Mouse (Mus musculus) CH12.LX (cell line): ENCODE results near the gene Lef1. TPM values are rescaled to one million over a fixed set of nuclear protein-coding genes. Genes with fewer than 3 reads are reported as not detected.

ENCODE experiments used
- DNase-seq: peaks from one replicate; pipeline ENCODE4 v3.0.0-alpha.2; 2013; ENCODE audit errors: extremely low read depth
- H3K27ac ChIP-seq: 2 replicates; pipeline ENCODE4 v1.5.1; 2012; ENCODE audit warnings: low read depth, mild to moderate bottlenecking, control low read depth, moderate library complexity; ENCODE audit not compliant: insufficient read depth
- H3K27me3 ChIP-seq: replicated peaks from 2 replicates; pipeline ENCODE3; 2012; ENCODE audit warnings: inconsistent platforms
- H3K36me3 ChIP-seq, 2 experiments: replicated peaks in 1 of 2; 2 replicates each; pipeline versions ENCODE3 to v1.6.1; 2012; ENCODE audit warnings: inconsistent platforms in 1 of 2, low read length in 1 of 2, mild to moderate bottlenecking in 1 of 2, mixed read lengths in 1 of 2, moderate library complexity in 1 of 2; ENCODE audit not compliant: control insufficient read depth in 1 of 2, insufficient read depth in 1 of 2
- H3K4me1 ChIP-seq, 2 experiments: 2 replicates each; pipeline ENCODE4 v1.6.1; 2012; ENCODE audit warnings: inconsistent platforms in 1 of 2, moderate library complexity in 1 of 2; ENCODE audit not compliant: insufficient read depth in 2 of 2, control insufficient read depth in 1 of 2
- H3K4me2 ChIP-seq: 2 replicates; pipeline ENCODE4 v1.6.1; 2012; ENCODE audit warnings: low read depth, mild to moderate bottlenecking, control low read depth; ENCODE audit not compliant: poor library complexity, insufficient read depth, severe bottlenecking
- H3K4me3 ChIP-seq, 3 experiments: fragments of 150-350 bp in 1 of 3; sonication (generic) in 1 of 3; replicated peaks in 1 of 3; 2 replicates each; pipeline versions ENCODE3 to v1.5.1; 2011 to 2012; ENCODE audit warnings: low read depth in 2 of 3, low read length in 2 of 3, mild to moderate bottlenecking in 2 of 3, moderate library complexity in 2 of 3, control low read depth in 1 of 3, improper control_type of control experiment in 1 of 3, inconsistent platforms in 1 of 3, mixed read lengths in 1 of 3; ENCODE audit not compliant: poor library complexity in 1 of 3
- H3K79me2 ChIP-seq: replicated peaks from 2 replicates; pipeline ENCODE4 v1.6.1; 2012; ENCODE audit warnings: mild to moderate bottlenecking, moderate library complexity; ENCODE audit not compliant: control insufficient read depth, poor library complexity, insufficient read depth, severe bottlenecking; ENCODE audit errors: extremely low read depth
- H3K9ac ChIP-seq: 2 replicates; pipeline ENCODE4 v1.6.1; 2012; ENCODE audit warnings: low read depth, mild to moderate bottlenecking, control low read depth, moderate library complexity; ENCODE audit not compliant: insufficient read depth
- H3K9me3 ChIP-seq: replicated peaks from 2 replicates; pipeline ENCODE3; 2012; ENCODE audit warnings: low read length, inconsistent platforms, mixed read lengths
- BHLHE40 ChIP-seq: IDR thresholded peaks from 2 replicates; pipeline ENCODE4 v1.6.1; 2011; ENCODE audit warnings: mild to moderate bottlenecking, low read depth, low read length, improper control_type of control experiment
- CHD1 ChIP-seq: IDR thresholded peaks from 2 replicates; pipeline ENCODE4 v1.6.1; 2012; ENCODE audit warnings: low read depth, low read length, improper control_type of control experiment, inconsistent platforms
- CHD2 ChIP-seq: IDR thresholded peaks from 2 replicates; pipeline ENCODE4 v1.6.1; 2011; ENCODE audit warnings: low read length, improper control_type of control experiment
- E2F4 ChIP-seq: IDR thresholded peaks from 2 replicates; pipeline ENCODE4 v1.6.1; 2011; ENCODE audit warnings: low read depth, low read length, improper control_type of control experiment; ENCODE audit not compliant: insufficient replicate concordance
- EP300 ChIP-seq: IDR thresholded peaks from 2 replicates; pipeline ENCODE4 v1.6.1; 2011; ENCODE audit warnings: low read length, improper control_type of control experiment
- ETS1 ChIP-seq: conservative IDR thresholded peaks from 2 replicates; pipeline ENCODE4 v1.6.1; 2012; ENCODE audit warnings: low read depth, mild to moderate bottlenecking, inconsistent platforms, low read length, improper control_type of control experiment, moderate library complexity
- IRF4 ChIP-seq: IDR thresholded peaks from 2 replicates; pipeline ENCODE4 v1.6.1; 2014; ENCODE audit warnings: low read depth, mild to moderate bottlenecking, inconsistent platforms, low read length, improper control_type of control experiment
- JUN ChIP-seq: IDR thresholded peaks from 2 replicates; pipeline ENCODE4 v1.6.1; 2011; ENCODE audit warnings: low read depth, mild to moderate bottlenecking, low read length, improper control_type of control experiment, moderate library complexity; ENCODE audit not compliant: insufficient read depth
- JUND ChIP-seq: conservative IDR thresholded peaks from 2 replicates; pipeline ENCODE4 v1.6.1; 2011; ENCODE audit warnings: low read depth, low read length, improper control_type of control experiment
- MAFK ChIP-seq: IDR thresholded peaks from 2 replicates; pipeline ENCODE4 v1.6.1; 2011; ENCODE audit warnings: low read length, improper control_type of control experiment; ENCODE audit not compliant: insufficient replicate concordance
- MAX ChIP-seq: IDR thresholded peaks from 2 replicates; pipeline ENCODE4 v1.6.1; 2011; ENCODE audit warnings: low read length, improper control_type of control experiment
- MEF2A ChIP-seq: IDR thresholded peaks from 2 replicates; pipeline ENCODE4 v1.6.1; 2014; ENCODE audit warnings: low read depth, mild to moderate bottlenecking, inconsistent platforms, low read length, improper control_type of control experiment, borderline replicate concordance
- MYC ChIP-seq: IDR thresholded peaks from 2 replicates; pipeline ENCODE4 v1.6.1; 2011; ENCODE audit warnings: low read depth, mild to moderate bottlenecking, improper control_type of control experiment, low read length
- POLR2A ChIP-seq: IDR thresholded peaks from 2 replicates; pipeline ENCODE4 v1.6.1; 2011; ENCODE audit warnings: low read depth, mild to moderate bottlenecking, improper control_type of control experiment, low read length
- POLR2AphosphoS2 ChIP-seq: IDR thresholded peaks from 2 replicates; pipeline ENCODE4 v1.6.1; 2011; ENCODE audit warnings: low read depth, low read length, improper control_type of control experiment
- RAD21 ChIP-seq: IDR thresholded peaks from 2 replicates; pipeline ENCODE4 v1.6.1; 2011; ENCODE audit warnings: low read depth, mild to moderate bottlenecking, low read length, improper control_type of control experiment, moderate library complexity
- RCOR1 ChIP-seq: conservative IDR thresholded peaks from 2 replicates; pipeline ENCODE4 v1.6.1; 2012; ENCODE audit warnings: low read depth, mild to moderate bottlenecking, inconsistent platforms, low read length, improper control_type of control experiment
- SIN3A ChIP-seq: IDR thresholded peaks from 2 replicates; pipeline ENCODE4 v1.6.1; 2012; ENCODE audit warnings: low read length, improper control_type of control experiment, inconsistent platforms
- SMC3 ChIP-seq: IDR thresholded peaks from 2 replicates; pipeline ENCODE4 v1.6.1; 2011; ENCODE audit warnings: low read depth, low read length, improper control_type of control experiment
- TBP ChIP-seq: conservative IDR thresholded peaks from 2 replicates; pipeline ENCODE4 v1.6.1; 2011; ENCODE audit warnings: low read depth, low read length, improper control_type of control experiment
- TCF12 ChIP-seq: IDR thresholded peaks from 2 replicates; pipeline ENCODE4 v1.6.1; 2014; ENCODE audit warnings: low read depth, mild to moderate bottlenecking, inconsistent platforms, low read length, improper control_type of control experiment
- UBTF ChIP-seq: IDR thresholded peaks from 2 replicates; pipeline ENCODE4 v1.6.1; 2012; ENCODE audit warnings: low read depth, mild to moderate bottlenecking, inconsistent platforms, low read length, improper control_type of control experiment, moderate library complexity
- USF1 ChIP-seq: IDR thresholded peaks from 2 replicates; pipeline ENCODE4 v1.6.1; 2014; ENCODE audit warnings: low read depth, mild to moderate bottlenecking, inconsistent platforms, low read length, improper control_type of control experiment
- ZC3H11A ChIP-seq: IDR thresholded peaks from 2 replicates; pipeline ENCODE4 v1.6.1; 2012; ENCODE audit warnings: low read depth, mild to moderate bottlenecking, inconsistent platforms, low read length, improper control_type of control experiment
- ZKSCAN1 ChIP-seq: IDR thresholded peaks from 2 replicates; pipeline ENCODE4 v1.6.1; 2012; ENCODE audit warnings: low read depth, inconsistent platforms, low read length, improper control_type of control experiment, borderline replicate concordance
- ZNF384 ChIP-seq: IDR thresholded peaks from 2 replicates; pipeline ENCODE4 v1.6.1; 2012; ENCODE audit warnings: low read depth, low read length, improper control_type of control experiment, inconsistent platforms
- dilution Hi-C: fragments of 300-500 bp; cut with MboI; formaldehyde crosslinking; loops from 2 replicates; pipeline ENCODE4 v1.14.3; 2020; ENCODE audit warnings: low sequenced_read_pairs; ENCODE audit not compliant: extremely low pct_unique_long_range_greater_than_20kb, extremely low pct_ligation_motif_present
- in situ Hi-C: fragments of 300-500 bp; cut with MboI; formaldehyde crosslinking; loops from 3 replicates; pipeline ENCODE4 v1.14.3; 2019; ENCODE audit warnings: low sequenced_read_pairs, low pct_ligation_motif_present, low pct_unique_long_range_greater_than_20kb, mixed read lengths
- polyA plus RNA-seq: library from polyadenylated mRNA; unstranded; fragments of >175 nt; gene quantifications from 2 replicates; pipeline ENCODE4 v1.2.1, GENCODE M21; 2012; ENCODE audit warnings: low read depth; ENCODE audit not compliant: insufficient read length
- total RNA-seq, 2 experiments: library from RNA; depleted of rRNA; stranded (reverse); fragments of 300-350 nt in 1 of 2; fragments of >200 nt in 1 of 2; gene quantifications; 2 replicates each; pipeline ENCODE4 v1.2.3; 2012 to 2014

Lef1 gene
- total and polyA plus RNA-seq, 3 experiments = 1.8 to 14.5 (median 4.4) TPM

DNA sequence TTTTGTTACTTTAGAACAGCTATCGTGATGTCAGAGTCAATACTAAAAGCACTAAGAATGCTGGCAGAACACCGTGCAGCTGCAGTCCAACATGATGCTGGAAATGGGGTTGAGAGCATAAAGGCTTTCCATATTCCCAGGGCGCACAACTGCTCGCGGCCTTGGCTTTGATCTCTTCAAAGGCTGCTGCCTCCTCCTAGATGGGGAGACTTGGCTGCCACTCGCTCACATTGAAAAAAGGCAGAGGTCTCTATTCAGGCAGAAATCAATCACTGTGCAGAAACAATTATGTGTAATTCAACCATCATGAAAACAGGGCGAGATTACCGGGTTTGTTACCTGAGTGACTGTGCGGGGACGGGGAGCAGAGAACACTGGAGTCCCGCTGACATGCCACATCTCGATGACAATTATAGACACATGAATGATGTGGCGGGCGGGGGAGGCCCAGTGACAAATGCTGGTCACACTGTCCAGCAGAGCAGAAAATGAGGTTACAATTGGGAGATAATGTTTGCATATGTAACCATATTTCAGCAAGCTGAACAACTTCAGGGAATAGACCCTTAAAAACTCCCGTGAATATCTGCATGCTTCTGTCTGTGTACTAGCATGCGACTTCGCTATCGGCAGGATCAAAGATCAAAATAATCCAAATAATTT is 27.0 kb downstream of the Lef1 start (continued):
- 0 out of 2 replicates have a peak, but pooled peaks have one; percentile 14 for TF ChIP-seq JUND
- peak; percentile 55; the same call in 1 of the 2 replicates for TF ChIP-seq POLR2AphosphoS2
- TF ChIP-seq MAFK = peak; percentile 69; the same call in 1 of the 2 replicates

DNA sequence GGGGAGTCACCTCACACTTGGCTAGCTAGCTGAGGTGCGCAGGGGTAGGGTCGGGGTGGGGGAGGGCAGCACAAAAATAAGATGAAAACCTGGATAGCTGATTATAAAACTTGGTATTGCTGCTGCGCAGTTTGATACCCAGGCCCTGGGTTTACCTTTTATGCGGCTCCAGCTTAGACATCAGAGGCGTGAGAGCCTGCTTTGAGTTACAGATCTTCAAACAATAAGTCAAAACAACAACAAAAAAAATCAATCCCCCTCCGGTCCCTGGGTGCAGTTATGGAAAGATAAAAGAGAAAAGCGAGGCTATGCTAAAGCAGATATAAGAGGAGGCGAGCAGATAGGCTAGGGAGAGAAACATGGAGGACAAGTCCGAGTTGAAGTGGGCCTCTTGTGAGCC is 28.0 kb downstream of the Lef1 start:
- H3K27me3 ChIP-seq = no peaks in the 10 kb centered on the region
- peak overlapping the region; percentile 89 for H3K27ac ChIP-seq
- no peaks in the 10 kb centered on the region for H3K9me3 ChIP-seq
- peaks cover 25 to 42% of the 10 kb centered on the region in 2 experiments for H3K4me1 ChIP-seq
- peak overlapping the region; percentile 45; the same call in 1 of the 2 replicates for H3K9ac ChIP-seq
- in situ Hi-C loops (no loop called here), dilution Hi-C loops (no loop called here)
- H3K36me3 ChIP-seq = peaks cover 2 to 3% of the 10 kb centered on the region in 2 experiments
- peaks cover 13% of the 10 kb centered on the region for H3K79me2 ChIP-seq
- no peak for DNase-seq
- TF ChIP-seq CHD1 = no peak
- no peak for TF ChIP-seq MYC
- TF ChIP-seq ETS1 = no peak
- TF ChIP-seq MAX = no peak
- no peak for TF ChIP-seq JUN
- TF ChIP-seq ZC3H11A = no peak
- TF ChIP-seq RAD21 = no peak
- TF ChIP-seq POLR2AphosphoS2 = no peak
- H3K4me3 ChIP-seq = no peak overlapping the region
- peak overlapping the region; percentile 92 for H3K4me2 ChIP-seq

DNA sequence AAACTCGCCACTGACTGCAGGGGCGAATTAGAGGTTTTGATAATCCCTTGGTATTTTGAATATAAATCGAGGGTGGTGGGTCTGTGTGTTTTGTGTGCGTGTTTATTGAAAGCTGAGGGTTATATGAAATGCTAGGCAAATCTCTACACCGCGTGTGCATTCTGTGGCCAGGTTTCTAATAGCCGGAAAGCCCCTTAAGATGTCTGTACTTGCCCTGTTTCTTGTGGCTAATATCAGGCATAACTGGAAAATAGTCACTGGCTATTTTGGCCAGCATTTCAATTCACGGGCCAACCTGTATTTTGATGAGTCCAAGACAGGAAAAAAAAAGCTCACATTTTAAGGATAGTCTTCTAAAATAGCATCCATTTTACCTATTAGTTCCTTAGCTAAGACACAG is 28.5 kb downstream of the Lef1 start:
- H3K9ac ChIP-seq = peak overlapping the region; percentile 67
- H3K4me2 ChIP-seq = peak overlapping the region; percentile 92
- H3K27ac ChIP-seq = peak overlapping the region; percentile 99
- H3K9me3 ChIP-seq = no peaks in the 10 kb centered on the region
- peaks cover 2 to 3% of the 10 kb centered on the region in 2 experiments for H3K36me3 ChIP-seq
- no peaks in the 10 kb centered on the region for H3K27me3 ChIP-seq
- DNase-seq = peak; percentile 46
- peak overlapping the region in 1 of 3 experiments; percentile 30 for H3K4me3 ChIP-seq
- H3K4me1 ChIP-seq = peaks cover 30 to 42% of the 10 kb centered on the region in 2 experiments
- in situ Hi-C loops = no loop called here
- H3K79me2 ChIP-seq = peaks cover 10% of the 10 kb centered on the region
- TF ChIP-seq IRF4 (peak; percentile 85), E2F4 (no peak), EP300 (peak; percentile 81), SMC3 (no peak), TCF12 (peak; percentile 50), SIN3A (no peak), TBP (0 out of 2 replicates have a peak, but pooled peaks have one; percentile 36), CHD2 (0 out of 2 replicates have a peak, but pooled peaks have one; percentile 16), ZNF384 (no peak; the same call in 1 of the 2 replicates), UBTF (no peak), RCOR1 (no peak; the same call in 1 of the 2 replicates), ZC3H11A (no peak), CHD1 (peak; percentile 95; the same call in 1 of the 2 replicates), MEF2A (peak; percentile 94), ZKSCAN1 (no peak), BHLHE40 (peak; percentile 88), USF1 (no peak), ETS1 (peak; percentile 59; the same call in 1 of the 2 replicates), POLR2A (no peak)
- dilution Hi-C loops = no loop called here
